Mouse (Mus musculus) spleen, postnatal 4 days (tissue): Measurements from ENCODE around the gene Tmem50b.
A peak's percentile ranks its signal among the peaks of the same experiment; 100 is the strongest.
"Not testable (repeated sequence)": the region's sequence is repeated elsewhere in the genome, so short reads cannot be mapped to it uniquely, and the experiment has no call there.

Experiments used
- DNase-seq, 2 experiments: peaks; one replicate each; pipeline ENCODE4 v3.0.0; 2022; ENCODE audit warnings: low spot score in 2 of 2

Tmem50b gene

DNA sequence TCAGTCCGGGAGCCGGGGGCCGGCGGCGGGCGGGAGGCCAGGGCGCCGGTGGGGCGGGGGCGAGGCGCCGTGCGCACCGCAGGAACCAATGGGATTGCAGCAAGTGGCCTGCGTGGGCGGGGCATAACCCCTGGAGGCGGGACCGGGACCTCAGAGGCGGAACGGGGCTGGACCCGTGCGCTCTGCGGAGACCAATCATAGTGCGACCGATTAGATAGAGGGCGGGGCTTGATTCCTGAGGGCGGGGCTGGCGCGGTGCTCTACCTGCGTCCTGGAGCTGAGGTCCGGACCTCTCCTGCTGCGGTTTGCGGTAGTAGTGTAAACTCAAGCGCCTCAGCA is at the start of gene Tmem50b:
Gene Tmem50b (minus strand): TSS at position 129 of the 339 bp plus-strand sequence.
- peak; percentile 100 for DNase-seq

GRCm38 (mm10) chr16:91646681-91647419 is 49.2 kb upstream of the Tmem50b start, which contains the start of gene Gart:
Gart (minus strand) TSS chr16:91646952.
- peak; percentile 95 to 97 for DNase-seq

DNA sequence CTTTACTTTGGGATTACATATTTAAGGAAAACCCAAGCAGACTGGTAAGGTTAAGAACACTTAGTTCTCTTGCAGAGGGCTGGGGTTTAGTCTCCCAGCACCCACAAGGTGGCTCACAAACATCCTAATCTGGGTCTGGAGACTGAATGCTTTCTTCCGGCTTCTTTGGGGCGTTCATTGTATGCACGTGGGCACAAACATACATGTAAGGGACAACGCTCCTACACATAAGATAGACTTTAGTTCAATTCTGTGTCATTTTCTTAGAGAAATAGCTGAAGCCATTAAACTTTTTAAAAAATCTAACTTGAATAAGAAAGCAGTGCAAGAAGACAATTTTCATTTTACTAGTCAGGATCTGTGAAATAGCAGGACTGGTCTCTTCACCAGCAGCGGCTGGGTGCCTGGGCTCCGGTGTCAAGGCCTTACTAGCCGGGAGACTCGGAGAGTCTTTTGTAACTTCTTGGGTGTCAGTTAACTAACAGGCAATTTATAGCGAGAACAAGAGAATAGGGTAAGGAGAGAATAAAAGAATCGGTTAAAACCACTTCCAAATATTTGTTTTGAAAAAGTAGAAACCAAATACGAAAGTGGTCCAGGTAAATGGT is 48.5 kb upstream of the Tmem50b start:
- no peak for DNase-seq

- DNase-seq, result not testable (repeated sequence)
Observed at GRCm38 (mm10) chr16:91645420-91645819, 47.8 kb upstream of the Tmem50b start.

GRCm38 (mm10) chr16:91644901-91645300 is 47.3 kb upstream of the Tmem50b start:
- DNase-seq, result no peak

- DNase-seq, result no peak
Observed at GRCm38 (mm10) chr16:91640171-91640570, 42.6 kb upstream of the Tmem50b start.

DNA sequence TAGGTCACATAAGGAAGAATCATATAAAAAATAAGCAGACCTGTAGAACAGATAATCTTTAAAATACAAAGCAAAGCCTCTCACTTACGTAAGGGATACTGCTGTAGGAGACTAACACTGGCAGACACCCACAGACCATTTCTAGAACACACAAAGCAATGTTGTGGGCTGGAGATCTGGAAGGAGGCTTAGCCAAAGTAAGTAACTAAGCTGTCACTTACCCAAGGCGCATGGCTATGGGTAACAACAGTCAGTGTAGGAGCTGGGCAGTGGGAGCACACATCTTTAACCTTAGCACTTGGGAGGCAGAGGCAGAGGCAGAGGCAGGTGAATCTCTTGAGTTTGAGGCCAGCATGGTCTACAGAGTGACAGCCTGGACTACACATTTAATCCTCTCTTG is 42.0 kb upstream of the Tmem50b start:
- no peak for DNase-seq

DNA sequence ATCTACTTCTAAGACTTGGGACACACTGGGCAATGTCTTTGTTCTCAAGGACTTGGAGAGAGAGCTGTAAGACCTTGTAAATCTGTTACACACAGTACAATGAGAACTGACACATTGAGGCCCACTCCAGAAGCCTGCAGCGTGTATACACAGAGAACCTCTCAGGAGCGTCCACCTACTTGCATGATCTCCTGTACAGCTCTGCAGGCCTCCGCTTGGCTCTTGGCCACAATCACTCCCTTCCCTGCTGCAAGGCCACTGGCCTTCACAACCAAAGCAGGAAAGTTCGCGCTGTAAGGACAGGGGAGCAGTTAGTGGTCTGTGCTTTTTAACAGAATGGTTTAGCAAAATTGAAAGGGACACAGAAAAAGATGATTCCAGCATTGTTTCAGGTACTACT is 41.6 kb upstream of the Tmem50b start:
- no peak for DNase-seq

DNA sequence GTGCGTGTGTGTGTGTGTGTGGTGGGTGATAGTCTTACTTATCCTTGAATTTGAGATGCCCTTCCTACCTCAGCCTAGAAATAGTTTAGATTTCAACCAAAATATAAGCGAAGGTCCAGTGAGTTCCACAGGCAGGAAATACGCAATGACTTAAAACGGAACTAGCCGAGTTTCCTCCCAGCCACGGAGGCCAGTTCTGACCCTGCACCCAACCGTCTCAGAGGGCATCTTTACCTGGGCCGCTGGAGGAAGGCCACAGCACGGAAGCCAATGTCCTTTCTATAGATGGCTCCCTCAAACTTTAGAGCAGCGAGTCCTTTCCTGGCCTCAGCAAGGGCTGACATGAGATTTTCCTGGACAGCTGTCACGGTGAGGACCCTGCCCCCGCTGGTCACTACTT is 36.0 kb upstream of the Tmem50b start:
- DNase-seq, result no peak

DNA sequence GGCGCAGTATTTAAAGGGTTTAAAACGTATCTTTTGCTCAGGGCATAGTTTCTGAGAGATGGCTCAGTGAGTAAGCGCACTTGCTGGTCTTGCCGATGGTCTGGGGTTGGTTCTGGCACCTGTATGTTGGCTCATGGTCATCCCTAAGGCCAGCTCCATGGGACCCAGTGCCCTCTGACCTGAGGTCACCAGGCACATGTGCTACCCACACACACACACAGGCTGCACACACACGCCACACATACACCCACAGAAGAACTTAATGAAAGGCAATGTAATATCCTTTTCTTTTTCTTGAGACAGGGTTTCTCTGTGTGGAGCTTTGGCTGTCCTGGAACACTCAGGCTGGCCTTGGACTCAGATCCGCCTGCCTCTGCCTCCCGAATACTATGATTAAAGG is 35.3 kb upstream of the Tmem50b start:
- no peak for DNase-seq

GRCm38 (mm10) chr16:91632439-91632838 is 34.8 kb upstream of the Tmem50b start:
- no peak for DNase-seq

- DNase-seq, result no peak
Observed at GRCm38 (mm10) chr16:91630584-91630983, 33.0 kb upstream of the Tmem50b start.

DNA sequence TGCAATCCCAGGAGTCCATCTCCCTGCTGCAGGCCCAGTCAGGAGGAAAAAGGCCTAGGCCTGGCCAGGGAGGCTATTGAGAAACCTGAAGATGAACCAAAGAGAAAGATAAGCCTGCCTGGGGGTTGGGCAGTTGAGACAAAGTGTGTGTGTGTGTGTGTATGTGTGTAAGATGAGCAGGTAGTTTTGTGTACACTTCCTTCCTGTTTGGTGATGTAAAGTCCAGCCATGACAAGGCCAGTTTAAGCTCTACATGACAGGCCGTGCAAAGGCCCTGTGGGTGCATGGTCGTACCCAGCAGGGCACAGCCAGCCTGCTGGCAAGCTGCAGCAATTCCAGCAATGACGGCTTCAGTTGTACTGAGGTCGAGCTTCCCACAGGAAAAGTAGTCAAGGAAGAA is 32.1 kb upstream of the Tmem50b start:
- DNase-seq, result no peak

GRCm38 (mm10) chr16:91628673-91629072 is 31.1 kb upstream of the Tmem50b start:
- DNase-seq, result no peak

- no peak for DNase-seq
Observed at GRCm38 (mm10) chr16:91627831-91628230, 30.2 kb upstream of the Tmem50b start.

DNA sequence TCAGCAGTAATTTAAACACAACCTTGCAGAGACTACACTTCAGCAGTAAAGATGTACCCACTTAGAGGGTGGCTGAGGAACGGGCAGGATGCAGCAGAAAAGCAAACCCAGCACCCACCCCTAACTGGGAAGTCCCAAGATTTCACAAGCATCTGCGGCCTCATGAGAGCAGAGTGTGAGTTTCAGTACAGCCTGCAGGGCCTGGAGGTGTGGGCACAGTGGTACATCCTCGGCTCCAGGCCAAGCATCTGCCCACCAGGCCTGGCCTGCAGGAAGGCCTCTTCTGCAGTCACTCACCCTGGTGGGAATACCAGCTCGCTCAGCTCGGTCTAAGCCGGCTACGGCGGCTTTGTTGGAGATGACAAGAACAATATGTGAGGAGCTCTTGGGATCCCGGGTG is 25.5 kb upstream of the Tmem50b start:
- no peak for DNase-seq

DNA sequence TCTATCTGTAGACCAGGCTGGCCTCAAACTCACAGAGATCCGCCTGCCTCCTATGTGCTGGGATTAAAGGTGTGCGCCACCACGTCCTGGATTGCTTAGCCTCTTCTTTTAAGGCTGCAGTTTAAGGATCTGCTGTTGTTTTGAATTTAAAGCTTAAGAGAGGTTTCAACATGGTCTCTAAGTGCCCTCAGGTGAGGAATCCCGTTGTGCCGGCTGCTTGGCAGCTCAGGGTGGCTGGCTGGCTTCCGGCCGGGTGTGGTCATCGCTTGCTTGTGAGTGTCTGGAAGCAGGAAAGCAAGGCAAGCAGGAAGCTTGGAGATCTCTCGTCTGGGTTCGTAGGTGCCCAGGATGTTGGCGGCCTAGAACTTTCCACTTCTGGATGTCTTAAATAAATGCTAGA is 23.4 kb upstream of the Tmem50b start:
- DNase-seq, result no peak

DNA sequence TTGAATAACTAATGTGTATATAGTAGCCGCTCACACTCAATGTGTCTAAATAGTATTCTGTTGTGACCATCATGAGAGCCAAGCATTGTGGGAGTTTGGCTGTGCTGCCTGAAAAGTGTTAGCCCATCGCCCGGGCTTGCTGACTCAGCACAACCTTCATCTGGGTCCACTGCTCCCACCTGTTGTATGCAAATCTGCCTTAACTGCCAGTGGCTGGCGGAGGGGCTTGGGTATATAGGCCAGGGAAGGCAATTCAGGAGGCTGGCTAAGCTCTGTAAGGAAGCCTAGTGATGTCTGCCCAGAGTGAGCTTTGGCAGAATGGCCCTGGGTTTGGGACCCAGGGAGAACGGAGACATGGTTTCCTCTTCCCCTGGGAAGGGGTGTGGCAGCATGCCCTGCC is 22.6 kb upstream of the Tmem50b start:
- DNase-seq, result peak in 1 of 2 experiments; percentile 31

DNA sequence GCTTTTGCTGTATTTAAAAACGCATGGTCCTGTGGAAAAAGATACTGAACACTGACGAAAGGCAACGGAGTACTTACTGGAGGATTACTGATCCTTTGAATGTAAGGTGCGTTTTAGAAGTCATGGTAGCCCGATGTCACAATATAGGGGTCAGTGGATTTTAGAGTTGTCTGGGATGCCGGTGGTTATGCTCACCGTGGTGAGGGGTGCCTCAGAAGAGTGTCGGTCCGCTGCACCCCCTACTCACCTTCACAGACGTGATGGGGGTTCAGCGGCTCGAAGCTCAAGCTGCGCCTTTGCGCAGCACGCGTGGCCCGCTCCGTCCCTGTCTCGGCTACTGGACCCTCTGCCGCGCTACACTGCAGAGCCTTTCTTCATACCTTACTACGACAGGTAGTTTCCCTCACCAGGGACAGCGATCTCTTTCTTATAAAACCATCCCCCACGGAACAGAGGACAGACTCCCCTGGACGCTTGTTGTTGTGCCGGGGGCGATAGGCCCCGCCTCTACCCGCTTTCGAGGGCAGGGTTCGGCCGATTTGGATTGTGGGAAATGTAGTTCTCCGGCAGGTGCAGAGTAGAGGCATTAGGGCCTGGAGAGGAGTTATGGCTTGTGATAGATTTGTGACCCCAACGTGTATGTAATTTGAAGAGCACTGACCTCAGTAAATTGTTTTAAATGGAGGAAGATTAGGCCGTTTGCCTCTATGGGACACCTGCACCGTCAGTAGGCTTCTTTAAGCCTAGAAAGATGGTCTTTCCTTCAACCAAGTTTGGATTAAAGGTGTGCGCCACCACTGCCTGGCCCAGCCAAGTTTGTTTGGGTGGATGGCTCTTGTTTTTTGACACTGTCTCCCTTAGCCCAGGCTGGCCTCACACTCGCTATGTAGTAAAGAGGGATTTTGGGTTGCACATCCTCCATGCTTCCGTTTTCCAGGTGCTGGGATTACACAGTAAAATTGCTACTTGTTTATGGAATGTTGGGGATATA is 21.2 kb upstream of the Tmem50b start, which contains the start of gene Dnajc28:
Gene Dnajc28 (minus strand): TSS at position 516 of the 991 bp plus-strand sequence.
- DNase-seq, result peak; percentile 79 to 89

DNA sequence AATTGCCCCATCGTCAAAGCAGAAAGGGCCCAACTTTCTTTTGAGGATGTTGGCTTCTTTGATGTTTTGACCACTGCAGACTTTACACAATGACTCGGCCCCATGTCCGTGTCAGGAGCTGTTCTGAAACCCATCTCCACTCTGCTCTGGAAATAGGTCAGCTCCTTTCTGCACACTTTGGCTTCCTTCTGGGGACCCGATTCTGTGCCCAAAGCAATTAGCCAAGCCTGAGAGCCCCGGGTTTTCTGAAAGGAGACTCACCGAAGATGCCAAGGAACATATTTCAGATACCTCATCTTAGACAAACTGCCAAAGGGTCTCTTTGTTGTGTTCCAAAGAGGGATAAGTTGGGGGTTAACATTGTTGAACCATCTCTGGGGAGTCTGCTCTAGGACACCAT is 17.0 kb upstream of the Tmem50b start:
- no peak for DNase-seq

DNA sequence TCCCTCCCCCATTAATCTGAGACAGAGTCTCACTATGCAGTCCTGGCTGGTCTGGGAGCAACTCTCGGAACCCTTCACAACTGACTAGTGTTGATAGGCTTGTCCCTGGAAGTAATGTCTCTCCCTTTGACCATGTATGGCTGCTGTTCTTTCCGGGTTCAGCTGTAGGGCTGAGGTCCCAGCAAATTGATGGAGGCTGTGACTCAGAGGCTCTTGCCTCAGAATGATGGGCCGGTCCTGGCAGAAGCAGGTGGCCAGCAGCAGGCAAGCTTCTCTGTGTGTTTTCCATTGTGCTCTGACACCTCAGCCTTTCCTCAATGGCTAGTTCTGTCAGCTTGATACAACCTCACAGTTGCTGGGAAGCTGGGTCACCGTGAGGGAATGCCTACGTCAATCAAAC is 14.9 kb upstream of the Tmem50b start:
- DNase-seq, result no peak

DNA sequence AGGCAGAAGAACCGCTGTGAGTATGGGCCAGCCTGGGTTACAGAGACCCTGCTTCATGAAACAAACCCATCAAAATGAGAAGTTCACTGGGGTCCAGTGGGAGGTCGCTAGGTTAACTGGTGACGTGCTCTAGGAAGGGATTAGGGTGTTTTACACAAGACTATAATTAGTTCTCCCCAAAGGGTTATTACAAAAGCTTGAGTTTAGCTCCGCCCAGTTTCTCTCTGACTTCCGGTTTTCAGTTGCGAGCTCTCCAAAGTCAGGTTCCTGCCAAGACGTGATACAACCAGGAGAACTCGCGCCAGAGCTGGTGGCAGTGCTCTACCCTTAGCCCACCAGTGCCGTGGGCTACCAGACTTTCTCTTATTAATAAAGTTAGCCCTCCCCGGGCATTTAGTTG is 13.6 kb upstream of the Tmem50b start:
- no peak for DNase-seq
